Mouse (Mus musculus) forebrain, embryonic 16.5 days (tissue): ENCODE data around the gene A530016L24Rik. TPM values are rescaled to one million over a fixed set of nuclear protein-coding genes. Genes with fewer than 3 reads are reported as not detected.

Experiments
- ATAC-seq: fragments of 200-750 bp; cut with Nextera tagmentation; 2 replicates; pipeline ENCODE4 v1.8.0; 2017; ENCODE audit warnings: mild to moderate bottlenecking, moderate library complexity
- H3K27ac ChIP-seq: fragments of 300-500 bp; sonication (generic); 2 replicates; pipeline ENCODE4 v1.5.1; 2014; ENCODE audit warnings: low read length, control low read depth
- H3K27me3 ChIP-seq: fragments of 300-500 bp; sonication (generic); replicated peaks from 2 replicates; pipeline ENCODE4 v1.6.1; 2014; ENCODE audit warnings: low read length; ENCODE audit not compliant: control insufficient read depth, insufficient read depth
- H3K36me3 ChIP-seq: fragments of 300-500 bp; sonication (generic); 2 replicates; pipeline ENCODE4 v1.6.1; 2014; ENCODE audit not compliant: control insufficient read depth, insufficient read depth
- H3K4me1 ChIP-seq: fragments of 300-500 bp; sonication (generic); replicated peaks from 2 replicates; pipeline ENCODE4 v1.6.1; 2014; ENCODE audit warnings: low read length; ENCODE audit not compliant: control insufficient read depth, insufficient read depth
- H3K4me2 ChIP-seq: fragments of 300-500 bp; sonication (generic); 2 replicates; pipeline ENCODE4 v1.6.1; 2014; ENCODE audit warnings: mild to moderate bottlenecking, low read length, control low read depth
- H3K4me3 ChIP-seq: fragments of 300-500 bp; sonication (generic); replicated peaks from 2 replicates; pipeline ENCODE4 v1.5.1; 2014; ENCODE audit warnings: mild to moderate bottlenecking, low read length, control low read depth
- H3K9ac ChIP-seq: fragments of 300-500 bp; sonication (generic); replicated peaks from 2 replicates; pipeline ENCODE4 v1.6.1; 2014; ENCODE audit warnings: low read depth, low read length, control low read depth
- H3K9me3 ChIP-seq: fragments of 300-500 bp; sonication (generic); 2 replicates; pipeline ENCODE4 v1.6.1; 2016; ENCODE audit warnings: low read length; ENCODE audit not compliant: control insufficient read depth
- WGBS: fragments of 180-500 bp; shearing (Covaris S2); extraction: QIAGEN DNeasy Blood & Tissue Kit; methylation state at CpG from one replicate; pipeline ENCODE4 v1.1.7; 2014; 5-methylcytosine and 5-hydroxymethylcytosine counted together
- polyA plus RNA-seq: library from polyadenylated mRNA; unstranded; fragments of >200 nt; fragmentation: Nextera tagmentation; extraction: Ambion mirVana; gene quantifications from 2 replicates; pipeline ENCODE4 v1.2.1, GENCODE M21; 2015

Gene A530016L24Rik
- polyA plus RNA-seq, 1 experiment from 2014 or later: 0.42 TPM

DNA sequence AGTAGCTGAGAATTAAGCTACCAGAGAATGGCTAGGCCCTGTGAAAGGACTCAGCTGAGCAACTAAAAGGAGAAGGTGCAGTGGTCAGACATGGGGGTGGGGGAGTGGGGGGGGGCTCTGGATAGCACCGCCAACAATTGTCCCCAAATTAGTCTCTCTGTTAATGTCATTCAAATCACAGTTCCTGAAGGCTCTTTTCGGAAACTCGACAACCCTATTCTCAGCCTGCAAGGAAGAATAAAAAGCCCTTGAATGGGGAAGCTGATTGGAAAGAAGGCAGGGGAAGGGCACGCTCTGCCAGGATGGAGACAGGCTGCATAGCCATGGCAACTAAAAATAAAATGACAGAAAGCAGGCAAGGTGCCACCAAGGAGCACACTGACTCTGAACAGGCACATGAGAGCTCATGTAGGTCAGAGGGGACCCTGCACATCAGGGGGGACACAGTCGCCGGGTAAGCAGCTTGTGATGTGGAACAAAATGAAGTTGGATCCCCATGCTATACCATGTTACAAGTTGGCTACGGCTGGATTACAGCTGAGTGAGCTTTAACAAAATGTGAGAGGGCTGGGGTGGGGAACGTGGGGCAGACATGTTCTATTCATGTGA lies 52.3 kb downstream of the A530016L24Rik start:
- no peaks in the 10 kb centered on the region for H3K36me3 ChIP-seq
- peaks cover 39% of the 10 kb centered on the region for H3K4me1 ChIP-seq
- no peaks in the 10 kb centered on the region for H3K27me3 ChIP-seq
- no peak overlapping the region; the same call in 1 of the 2 replicates for H3K4me2 ChIP-seq
- H3K9me3 ChIP-seq: no peaks in the 10 kb centered on the region
- WGBS: 2% methylated on average over 8 of the region's 8 CpGs
- H3K4me3 ChIP-seq: no peak overlapping the region
- H3K9ac ChIP-seq: peak overlapping the region; percentile 38
- peak overlapping the region; percentile 92 for H3K27ac ChIP-seq
- ATAC-seq: peak; percentile 84

DNA sequence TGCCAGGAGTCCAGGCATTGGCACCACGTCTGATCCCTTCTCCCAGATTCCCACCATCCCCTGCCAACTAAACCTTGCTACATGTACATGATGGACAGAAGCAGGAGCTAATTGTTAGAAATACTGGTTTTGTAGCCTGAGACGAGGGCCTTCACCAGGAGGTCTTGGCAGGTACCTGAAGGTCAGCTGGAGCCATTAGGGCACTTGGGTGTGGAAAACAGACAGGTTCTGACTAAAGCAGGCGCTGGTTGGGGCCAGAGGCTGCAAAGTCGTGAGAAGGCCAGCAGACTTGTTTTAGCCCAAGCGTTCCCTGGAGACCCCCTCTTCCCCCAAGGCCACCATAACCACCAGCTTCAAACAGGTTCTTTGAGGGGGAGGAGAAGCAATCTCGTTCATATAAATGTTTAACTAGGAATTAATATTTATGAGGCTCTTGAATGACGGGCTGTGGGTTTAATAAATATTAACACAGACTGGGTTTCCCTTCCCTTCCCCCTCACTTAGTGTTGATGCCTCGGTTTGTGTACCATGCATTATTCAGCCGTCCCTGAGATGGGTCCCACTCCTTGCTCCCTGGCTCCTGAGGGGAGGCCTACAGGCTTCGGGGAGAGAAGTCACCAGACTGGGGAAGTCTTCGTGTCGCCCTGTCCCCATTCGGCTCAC lies 53.1 kb downstream of the A530016L24Rik start:
- 20% methylated on average over 13 of the region's 13 CpGs for WGBS
- peak overlapping the region; percentile 92 for H3K27ac ChIP-seq
- H3K4me1 ChIP-seq: peaks cover 39% of the 10 kb centered on the region
- H3K9ac ChIP-seq: peak overlapping the region; percentile 41
- H3K4me2 ChIP-seq: peak overlapping the region; percentile 26
- no peaks in the 10 kb centered on the region for H3K36me3 ChIP-seq
- no peak overlapping the region for H3K4me3 ChIP-seq
- H3K27me3 ChIP-seq: no peaks in the 10 kb centered on the region
- peak; percentile 57 for ATAC-seq
- no peaks in the 10 kb centered on the region for H3K9me3 ChIP-seq

DNA sequence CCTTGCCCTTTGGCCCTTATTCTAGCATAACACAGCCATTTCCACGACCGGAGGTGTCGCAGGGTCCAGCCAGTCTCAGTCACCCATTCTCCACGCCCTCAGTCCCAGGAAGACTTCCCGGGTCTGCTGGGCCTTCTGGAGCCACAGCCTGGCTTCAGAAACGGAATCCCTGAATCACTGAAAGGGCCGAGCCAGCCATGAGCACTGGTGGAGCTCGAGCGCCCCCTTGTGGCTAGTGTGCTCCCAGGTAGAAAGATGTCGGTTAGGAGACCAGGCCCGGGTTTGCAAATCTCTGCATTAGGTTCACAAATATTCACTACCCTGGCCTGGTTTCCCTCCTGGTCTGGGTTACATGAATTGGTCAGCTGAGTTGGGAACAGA lies 53.7 kb downstream of the A530016L24Rik start:
- WGBS: 2% methylated on average over 11 of the region's 11 CpGs
- peak overlapping the region; percentile 41; the same call in 1 of the 2 replicates for H3K9ac ChIP-seq

GRCm38 (mm10) chr12:112543941-112544340 lies 54.7 kb downstream of the A530016L24Rik start:
- peaks cover 39% of the 10 kb centered on the region for H3K4me1 ChIP-seq
- H3K4me2 ChIP-seq: no peak overlapping the region
- no peaks in the 10 kb centered on the region for H3K27me3 ChIP-seq
- H3K27ac ChIP-seq: no peak overlapping the region
- no peaks in the 10 kb centered on the region for H3K36me3 ChIP-seq
- no peak overlapping the region for H3K9ac ChIP-seq
- H3K4me3 ChIP-seq: no peak overlapping the region
- ATAC-seq: no peak
- no peaks in the 10 kb centered on the region for H3K9me3 ChIP-seq
- 77% methylated on average over 9 of the region's 9 CpGs for whole genome bisulfite sequencing

More for the DNA sequence above, 53.7 kb downstream of the A530016L24Rik start:
- no peak overlapping the region for H3K4me3 ChIP-seq
- peak overlapping the region; percentile 26 for H3K4me2 ChIP-seq
- no peaks in the 10 kb centered on the region for H3K9me3 ChIP-seq
- no peaks in the 10 kb centered on the region for H3K27me3 ChIP-seq
- peak overlapping the region; percentile 92 for H3K27ac ChIP-seq
- H3K36me3 ChIP-seq: no peaks in the 10 kb centered on the region
- peak; percentile 57 for ATAC-seq
- H3K4me1 ChIP-seq: peaks cover 39% of the 10 kb centered on the region

DNA sequence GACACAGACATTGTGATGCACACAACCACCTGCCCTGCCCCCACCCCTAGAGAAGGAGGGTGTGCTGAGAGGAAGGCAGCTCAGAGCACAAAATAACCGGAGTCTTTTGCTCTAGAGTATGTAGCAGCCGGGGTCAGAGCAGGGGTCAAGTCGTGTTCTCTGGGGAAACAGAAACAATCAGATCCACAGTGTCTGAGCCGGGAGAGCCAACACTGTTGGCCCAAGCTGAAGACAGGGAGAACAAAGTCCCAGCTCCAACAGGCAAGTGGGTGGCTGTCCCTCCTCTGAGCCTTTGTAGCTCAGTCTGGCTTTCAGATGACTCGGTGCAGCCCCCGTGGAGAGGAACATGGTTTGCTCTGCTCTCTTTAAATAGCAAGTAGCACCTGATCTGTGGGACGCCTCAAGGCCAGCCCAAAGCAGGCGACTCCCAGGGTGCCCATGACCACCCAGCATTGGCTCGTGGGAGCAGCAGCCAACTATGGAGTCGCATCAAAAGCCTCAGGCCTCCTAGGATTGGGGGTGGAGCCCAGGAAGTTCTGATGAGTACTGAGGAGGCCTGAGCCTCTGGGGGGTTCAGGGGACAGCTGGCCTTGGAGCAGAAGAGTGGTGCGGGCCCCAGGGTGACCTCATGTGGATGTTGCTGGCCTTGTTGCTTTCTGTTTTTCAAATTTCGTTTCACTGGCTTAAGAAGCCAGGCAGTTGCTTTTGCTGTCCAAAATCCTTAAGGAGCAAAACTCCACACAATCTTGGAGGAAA lies 55.9 kb downstream of the A530016L24Rik start:
- H3K4me3 ChIP-seq: no peak overlapping the region
- H3K4me2 ChIP-seq: no peak overlapping the region
- no peak overlapping the region for H3K9ac ChIP-seq
- no peaks in the 10 kb centered on the region for H3K36me3 ChIP-seq
- 34% methylated on average over 12 of the region's 12 CpGs for WGBS
- no peaks in the 10 kb centered on the region for H3K27me3 ChIP-seq
- H3K27ac ChIP-seq: no peak overlapping the region
- H3K9me3 ChIP-seq: no peaks in the 10 kb centered on the region
- ATAC-seq: no peak
- peaks cover 37% of the 10 kb centered on the region for H3K4me1 ChIP-seq

DNA sequence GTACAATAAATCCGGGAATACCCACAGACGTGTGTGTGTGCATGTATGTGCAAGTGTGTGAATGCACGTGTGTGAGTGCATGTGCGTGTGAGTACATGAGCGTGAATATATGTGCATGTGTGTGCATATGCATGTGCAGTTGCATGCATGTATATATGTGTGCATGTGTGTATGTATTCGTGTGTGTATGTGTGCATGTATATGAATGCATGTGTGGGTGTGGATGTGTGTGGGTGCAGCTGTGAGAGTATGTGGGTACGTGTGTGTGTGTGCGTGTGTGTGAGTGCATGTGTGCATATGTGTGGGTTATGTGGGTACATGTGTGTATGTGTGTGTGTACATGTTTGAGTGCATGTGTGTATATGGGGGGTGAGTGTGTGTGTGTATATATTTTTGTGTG lies 56.9 kb downstream of the A530016L24Rik start:
- Histone ChIP-seq H3K4me2 (no peak overlapping the region), H3K36me3 (no peaks in the 10 kb centered on the region), H3K4me3 (no peak overlapping the region), H3K9ac (no peak overlapping the region), H3K27me3 (no peaks in the 10 kb centered on the region), H3K9me3 (no peaks in the 10 kb centered on the region), H3K27ac (no peak overlapping the region), H3K4me1 (peaks cover 27% of the 10 kb centered on the region)
- no peak for ATAC-seq
- WGBS: 80% methylated on average over 8 of the region's 8 CpGs

- Histone ChIP-seq H3K9ac (no peak overlapping the region), H3K4me1 (peaks cover 7% of the 10 kb centered on the region), H3K27ac (no peak overlapping the region), H3K4me2 (no peak overlapping the region), H3K27me3 (no peaks in the 10 kb centered on the region), H3K36me3 (no peaks in the 10 kb centered on the region), H3K9me3 (no peaks in the 10 kb centered on the region), H3K4me3 (no peak overlapping the region)
- 100% methylated on average over 1 of the region's 1 CpGs for WGBS
- ATAC-seq: no peak
Observed at GRCm38 (mm10) chr12:112549287-112549686, 60.0 kb downstream of the A530016L24Rik start.

Other genes starting within 250 kb of the A530016L24Rik start
- 49.7 and 71.7 TPM in 2 replicates for gene Tmem179, start 27.3 kb downstream of the A530016L24Rik start, polyA plus RNA-seq
- gene Inf2, start 99.3 kb downstream of the A530016L24Rik start, polyA plus RNA-seq: 2.6 TPM in 2 replicates
- gene Adssl1, start 130.6 kb downstream of the A530016L24Rik start, polyA plus RNA-seq: 1.8 and 2.4 TPM in 2 replicates
- gene Siva1, start 155.2 kb downstream of the A530016L24Rik start, polyA plus RNA-seq: 68.9 and 75.9 TPM in 2 replicates
- 56.9 and 57.1 TPM in 2 replicates for gene Akt1, start 185.4 kb downstream of the A530016L24Rik start, polyA plus RNA-seq
- gene Zbtb42, start 189.4 kb downstream of the A530016L24Rik start, polyA plus RNA-seq: 0.65 and 0.92 TPM in 2 replicates
- 18.8 and 22.9 TPM in 2 replicates for gene Cep170b, start 231.0 kb downstream of the A530016L24Rik start, polyA plus RNA-seq